Mouse (Mus musculus): ENCODE measurements around the gene Aacs.

DNA sequence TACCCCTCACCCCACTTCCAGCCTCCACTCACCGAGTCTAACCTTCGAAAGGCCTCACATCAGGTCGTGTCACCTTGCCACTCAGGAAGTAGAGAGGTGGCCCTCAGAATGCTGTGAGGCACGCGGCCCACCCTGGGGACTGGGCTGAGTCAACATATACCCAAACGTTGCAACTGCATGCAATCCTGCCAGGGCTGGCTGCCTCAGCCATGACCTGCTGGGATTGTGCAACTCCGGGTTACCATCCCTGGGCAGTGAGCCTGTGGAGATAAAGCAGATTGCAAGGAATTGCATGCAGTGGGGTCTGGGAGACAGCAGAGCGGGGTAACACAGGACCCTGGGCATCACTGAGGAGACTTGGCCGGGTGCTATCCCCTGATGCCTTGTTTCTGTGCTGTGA lies 23.0 kb upstream of the Aacs start:
- no peak for TF ChIP-seq POLR2A (IDR thresholded peaks at IDR 0.05; ENCODE audit: borderline replicate concordance, extremely low read depth, low read depth, low read length)
- TF ChIP-seq CTCF (IDR thresholded peaks at IDR 0.05; ENCODE audit: insufficient read depth, low read length), result no peak
